Mouse (Mus musculus): ENCODE data around the gene Ndufc2. TPM values are rescaled to one million over a fixed set of nuclear protein-coding genes. Genes with fewer than 3 reads are reported as not detected.

Ndufc2 gene
- total RNA-seq, 1 experiment = 233 TPM

GRCm38 (mm10) chr7:97453141-97453921 is 53.5 kb downstream of the Ndufc2 start:
- H3K9me3 ChIP-seq (ENCODE audit: control insufficient read depth, insufficient read depth, low read depth, low read length) = no peaks in the 10 kb centered on the region
- no peak for DNase-seq (ENCODE audit: low read depth, low spot score)
- peak overlapping the region; percentile 51 to 62 for H3K4me3 ChIP-seq (ENCODE audit: insufficient read depth in 1 of 2, low read depth in 1 of 2, low read length in 2 of 2, poor library complexity in 1 of 2, severe bottlenecking in 1 of 2)
- H3K36me3 ChIP-seq (ENCODE audit: control insufficient read depth, insufficient read depth, low read length, poor library complexity, severe bottlenecking) = no peaks in the 10 kb centered on the region
- H3K4me1 ChIP-seq (ENCODE audit: control insufficient read depth in 2 of 2, insufficient read depth in 2 of 2, low read length in 2 of 2, poor library complexity in 1 of 2) = peaks cover 0 to 3% of the 10 kb centered on the region in 2 experiments; a peak in 2 of 4 replicates
- in situ Hi-C loops (cut with MboI; ENCODE audit: low sequenced_read_pairs in 2 of 2, unreplicated experiment in 2 of 2) = no loop called here
- H3K9ac ChIP-seq (ENCODE audit: insufficient read depth, low read depth, low read length, poor library complexity, severe bottlenecking) = peak overlapping the region; percentile 61; the same call in 1 of the 2 replicates
- no peak overlapping the region for H3K27ac ChIP-seq (ENCODE audit: insufficient read depth, low read depth, low read length, poor library complexity, severe bottlenecking)
- TF ChIP-seq ZC3H11A (IDR thresholded peaks at IDR 0.05; ENCODE audit: borderline replicate concordance, low read depth, low read length) = no peak
- no peak for TF ChIP-seq ZNF384 (IDR thresholded peaks at IDR 0.05; ENCODE audit: low read depth, low read length)
- no peak for TF ChIP-seq HCFC1 (IDR thresholded peaks at IDR 0.05; ENCODE audit: borderline replicate concordance, insufficient read depth, low read length)
- TF ChIP-seq MAFK (IDR thresholded peaks at IDR 0.05; ENCODE audit: insufficient read depth, low read depth, low read length) = no peak
- TF ChIP-seq CHD2 (IDR thresholded peaks at IDR 0.05; ENCODE audit: low read depth, low read length) = no peak

GRCm38 (mm10) chr7:97454795-97455194 is 55.0 kb downstream of the Ndufc2 start:
- in situ Hi-C loops (cut with MboI; ENCODE audit: low sequenced_read_pairs in 2 of 2, unreplicated experiment in 2 of 2) = no loop called here
- no peaks in the 10 kb centered on the region for H3K9me3 ChIP-seq (ENCODE audit: control insufficient read depth, insufficient read depth, low read depth, low read length)
- no peaks in the 10 kb centered on the region for H3K36me3 ChIP-seq (ENCODE audit: control insufficient read depth, insufficient read depth, low read length, poor library complexity, severe bottlenecking)
- DNase-seq (ENCODE audit: low read depth, low spot score) = no peak
- peaks cover 0 to 3% of the 10 kb centered on the region in 2 experiments; a peak in 2 of 4 replicates for H3K4me1 ChIP-seq (ENCODE audit: control insufficient read depth in 2 of 2, insufficient read depth in 2 of 2, low read length in 2 of 2, poor library complexity in 1 of 2)
- no peak overlapping the region for H3K9ac ChIP-seq (ENCODE audit: insufficient read depth, low read depth, low read length, poor library complexity, severe bottlenecking)
- H3K4me3 ChIP-seq (ENCODE audit: insufficient read depth in 1 of 2, low read depth in 1 of 2, low read length in 2 of 2, poor library complexity in 1 of 2, severe bottlenecking in 1 of 2) = no peak overlapping the region
- TF ChIP-seq ZNF384 (IDR thresholded peaks at IDR 0.05; ENCODE audit: low read depth, low read length) (no peak), HCFC1 (IDR thresholded peaks at IDR 0.05; ENCODE audit: borderline replicate concordance, insufficient read depth, low read length) (no peak), CHD2 (IDR thresholded peaks at IDR 0.05; ENCODE audit: low read depth, low read length) (no peak), MAFK (IDR thresholded peaks at IDR 0.05; ENCODE audit: insufficient read depth, low read depth, low read length) (no peak), ZC3H11A (IDR thresholded peaks at IDR 0.05; ENCODE audit: borderline replicate concordance, low read depth, low read length) (no peak)
- H3K27ac ChIP-seq (ENCODE audit: insufficient read depth, low read depth, low read length, poor library complexity, severe bottlenecking) = no peak overlapping the region

- no peaks in the 10 kb centered on the region for H3K9me3 ChIP-seq (ENCODE audit: control insufficient read depth, insufficient read depth, low read depth, low read length)
- in situ Hi-C loops (cut with MboI; ENCODE audit: low sequenced_read_pairs in 2 of 2, unreplicated experiment in 2 of 2) = no loop called here
- no peak overlapping the region for H3K27ac ChIP-seq (ENCODE audit: insufficient read depth, low read depth, low read length, poor library complexity, severe bottlenecking)
- no peak for DNase-seq (ENCODE audit: low read depth, low spot score)
- H3K36me3 ChIP-seq (ENCODE audit: control insufficient read depth, insufficient read depth, low read length, poor library complexity, severe bottlenecking) = no peaks in the 10 kb centered on the region
- no peak overlapping the region for H3K4me3 ChIP-seq (ENCODE audit: insufficient read depth in 1 of 2, low read depth in 1 of 2, low read length in 2 of 2, poor library complexity in 1 of 2, severe bottlenecking in 1 of 2)
- TF ChIP-seq ZNF384 (IDR thresholded peaks at IDR 0.05; ENCODE audit: low read depth, low read length) = no peak
- TF ChIP-seq ZC3H11A (IDR thresholded peaks at IDR 0.05; ENCODE audit: borderline replicate concordance, low read depth, low read length) = no peak
- TF ChIP-seq MAFK (IDR thresholded peaks at IDR 0.05; ENCODE audit: insufficient read depth, low read depth, low read length) = no peak
- no peak for TF ChIP-seq HCFC1 (IDR thresholded peaks at IDR 0.05; ENCODE audit: borderline replicate concordance, insufficient read depth, low read length)
- TF ChIP-seq CHD2 (IDR thresholded peaks at IDR 0.05; ENCODE audit: low read depth, low read length) = no peak
- no peak overlapping the region for H3K9ac ChIP-seq (ENCODE audit: insufficient read depth, low read depth, low read length, poor library complexity, severe bottlenecking)
- peaks cover 0 to 3% of the 10 kb centered on the region in 2 experiments; a peak in 2 of 4 replicates for H3K4me1 ChIP-seq (ENCODE audit: control insufficient read depth in 2 of 2, insufficient read depth in 2 of 2, low read length in 2 of 2, poor library complexity in 1 of 2)
These were observed 55.8 kb downstream of the Ndufc2 start for GRCm38 (mm10) chr7:97455577-97455976.

Other genes starting within 250 kb of the Ndufc2 start
- 5.8 and 10.3 TPM in 2 replicates for gene Usp35, start 68.0 kb upstream of the Ndufc2 start, total RNA-seq (2012; rRNA removed)
- gene Kctd21, start 67.7 kb upstream of the Ndufc2 start, total RNA-seq (2012; rRNA removed) = 1.2 and 1.4 TPM in 2 replicates
- 9.0 and 9.7 TPM in 2 replicates for gene Alg8, start 28.4 kb upstream of the Ndufc2 start, total RNA-seq (2012; rRNA removed)
- 0.85 and 0.89 TPM in 2 replicates for gene Thrsp, start 17.7 kb downstream of the Ndufc2 start, total RNA-seq (2012; rRNA removed)
- gene Kctd14, start 51.3 kb downstream of the Ndufc2 start, total RNA-seq (2012; rRNA removed) = 0.09 TPM in 1 of 2 replicates, not detected in the other
- 63.4 and 64.2 TPM in 2 replicates for gene Ints4, start 81.0 kb downstream of the Ndufc2 start, total RNA-seq (2012; rRNA removed)
- 11.1 and 15.5 TPM in 2 replicates for gene Aamdc, start 179.5 kb downstream of the Ndufc2 start, total RNA-seq (2012; rRNA removed)
- gene Rsf1, start 179.9 kb downstream of the Ndufc2 start, total RNA-seq (2012; rRNA removed) = 27.0 and 31.1 TPM in 2 replicates